Mouse (Mus musculus) neural tube, embryonic 10.5 days (tissue): Measurements from ENCODE around the gene Tspyl4.
A peak's percentile ranks its signal among the peaks of the same experiment; 100 is the strongest.
"Not testable (repeated sequence)": the region's sequence is repeated elsewhere in the genome, so short reads cannot be mapped to it uniquely, and the experiment has no call there.

Experiments used
- DNase-seq: peaks from one replicate; pipeline ENCODE4 v3.0.0-alpha.2; 2017; ENCODE audit warnings: low spot score; ENCODE audit errors: extremely low spot score

Gene Tspyl4

GRCm38 (mm10) chr10:34297299-34297979, at the start of gene Tspyl4:
Tspyl4 (plus strand) TSS chr10:34297442.
- DNase-seq, result peak; percentile 94

GRCm38 (mm10) chr10:34247757-34248156, 49.5 kb upstream of the Tspyl4 start:
- DNase-seq, result no peak

GRCm38 (mm10) chr10:34249594-34249993, 47.6 kb upstream of the Tspyl4 start:
- no peak for DNase-seq

- not testable (repeated sequence) for DNase-seq
Observed at GRCm38 (mm10) chr10:34252833-34253232, 44.4 kb upstream of the Tspyl4 start.

- no peak for DNase-seq
Observed at GRCm38 (mm10) chr10:34265106-34265505, 32.1 kb upstream of the Tspyl4 start.

GRCm38 (mm10) chr10:34267312-34268070, 29.8 kb upstream of the Tspyl4 start:
- no peak for DNase-seq

- no peak for DNase-seq
Observed at GRCm38 (mm10) chr10:34271681-34272080, 25.6 kb upstream of the Tspyl4 start.

- peak; percentile 38 for DNase-seq
Observed at GRCm38 (mm10) chr10:34280591-34281175, 16.6 kb upstream of the Tspyl4 start.

GRCm38 (mm10) chr10:34281211-34281961, 15.9 kb upstream of the Tspyl4 start:
- no peak for DNase-seq

GRCm38 (mm10) chr10:34281962-34282388, 15.3 kb upstream of the Tspyl4 start, which contains the start of gene Tspyl1:
Tspyl1 (plus strand) TSS chr10:34282190.
- peak; percentile 93 for DNase-seq

- DNase-seq, result no peak
Observed at GRCm38 (mm10) chr10:34282420-34283238, 14.6 kb upstream of the Tspyl4 start.

- DNase-seq, result no peak
Observed at GRCm38 (mm10) chr10:34296911-34297298, 337 bp upstream of the Tspyl4 start.

GRCm38 (mm10) chr10:34297980-34298753, 925 bp downstream of the Tspyl4 start:
- DNase-seq, result no peak

- peak; percentile 33 for DNase-seq
Observed at GRCm38 (mm10) chr10:34300368-34300767, 3.1 kb downstream of the Tspyl4 start.

- DNase-seq, result no peak
Observed at GRCm38 (mm10) chr10:34307070-34307469, 9.8 kb downstream of the Tspyl4 start.

GRCm38 (mm10) chr10:34309915-34310685, 12.9 kb downstream of the Tspyl4 start:
- no peak for DNase-seq

GRCm38 (mm10) chr10:34312536-34312935, 15.3 kb downstream of the Tspyl4 start:
- no peak for DNase-seq

GRCm38 (mm10) chr10:34316571-34317216, 19.5 kb downstream of the Tspyl4 start:
- peak; percentile 70 for DNase-seq

GRCm38 (mm10) chr10:34317217-34317606, 20.0 kb downstream of the Tspyl4 start:
- no peak for DNase-seq
